Mouse (Mus musculus): ENCODE measurements around the gene Naa80. TPM values are rescaled to one million over a fixed set of nuclear protein-coding genes. Genes with fewer than 3 reads are reported as not detected.
A peak's percentile ranks its signal among the peaks of the same experiment; 100 is the strongest.

Naa80 gene
- polyA plus RNA-seq, 1 experiment from 2014 or later, result 22.5 TPM

DNA sequence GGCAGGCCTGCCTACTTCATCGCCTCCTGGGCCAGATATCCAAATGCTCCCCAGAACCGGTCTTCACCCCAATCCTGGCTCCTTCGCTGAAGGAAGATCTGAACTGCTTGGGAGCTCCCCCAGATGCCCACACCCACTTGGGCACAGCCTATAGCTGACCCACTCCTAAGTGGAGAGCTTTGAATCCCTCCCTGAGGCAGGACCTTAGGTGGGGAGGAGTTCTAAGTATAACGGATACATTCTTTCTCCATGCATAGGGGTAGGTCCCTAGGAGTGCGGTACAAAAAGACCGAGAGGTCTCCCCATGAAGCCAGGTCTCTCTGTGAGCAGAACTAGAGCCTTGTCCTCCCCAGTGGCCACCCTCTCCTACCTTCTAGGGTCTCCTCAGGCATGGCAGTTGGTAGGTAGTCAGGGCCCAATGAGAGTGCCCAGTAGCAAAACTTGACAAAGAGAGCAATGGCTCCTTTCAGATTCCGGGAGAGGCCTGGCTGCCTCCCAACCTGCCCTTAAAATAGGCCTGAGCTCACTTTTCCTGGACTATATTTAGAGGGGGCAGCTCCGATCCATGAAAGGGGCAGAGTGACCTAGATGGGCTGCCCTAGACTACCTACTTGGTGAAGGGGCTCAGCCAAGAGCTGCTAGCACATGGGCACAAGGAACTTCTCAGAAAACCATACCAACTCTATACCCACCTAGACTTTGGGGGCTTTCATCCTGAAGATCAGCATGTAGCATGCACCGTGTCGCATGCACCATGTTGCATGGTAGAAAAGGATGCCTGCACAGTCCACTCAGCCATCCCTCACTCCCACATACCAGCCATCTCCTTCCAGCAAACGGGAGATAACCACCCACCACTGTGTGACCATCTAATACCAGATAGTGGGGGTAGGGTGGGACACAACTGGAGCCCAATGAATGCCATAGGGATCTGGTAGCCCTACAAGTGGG, 18.2 kb downstream of the Naa80 start:
- H3K27ac ChIP-seq, result no peak overlapping the region
- 90% methylated on average over 11 of the region's 11 CpGs for WGBS
- H3K27me3 ChIP-seq (ENCODE audit: low read depth, poor library complexity, severe bottlenecking), result peaks cover 16% of the 10 kb centered on the region; the same call in 1 of the 2 replicates
- H3K36me3 ChIP-seq, result peaks cover 35% of the 10 kb centered on the region
- peaks cover 26% of the 10 kb centered on the region for H3K4me1 ChIP-seq
- no peaks in the 10 kb centered on the region for H3K9me3 ChIP-seq (replicated peaks)
- no peak overlapping the region for H3K4me3 ChIP-seq
- DNase-seq (ENCODE audit: low spot score), result no peak

DNA sequence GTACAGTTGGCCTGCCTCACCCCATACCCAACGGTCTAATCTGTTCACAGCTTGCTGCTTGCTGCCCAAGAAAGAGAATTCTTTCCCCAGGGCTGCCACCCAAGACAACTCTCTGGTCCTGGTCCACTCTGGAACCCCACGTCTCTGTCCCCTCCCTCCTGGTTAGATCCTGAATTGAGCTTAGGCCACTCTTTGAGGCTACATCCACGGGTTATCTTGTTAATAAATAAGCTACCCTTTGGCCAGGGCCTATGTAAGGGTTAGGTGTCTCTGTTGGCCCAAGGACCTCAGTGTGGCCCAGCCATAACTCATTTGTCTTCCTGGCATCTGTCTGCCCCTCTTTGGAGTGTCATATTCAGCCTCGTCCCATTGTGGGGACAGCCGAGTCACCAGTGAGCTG, 19.7 kb downstream of the Naa80 start:
- H3K4me1 ChIP-seq, result peaks cover 33% of the 10 kb centered on the region
- H3K4me3 ChIP-seq, result no peak overlapping the region
- peaks cover 20% of the 10 kb centered on the region for H3K36me3 ChIP-seq
- H3K27me3 ChIP-seq (ENCODE audit: low read depth, poor library complexity, severe bottlenecking), result peaks cover 21% of the 10 kb centered on the region
- no peak for DNase-seq (ENCODE audit: low spot score)
- H3K9me3 ChIP-seq (replicated peaks), result no peaks in the 10 kb centered on the region
- no peak overlapping the region for H3K27ac ChIP-seq
- WGBS, result 80% methylated on average over 5 of the region's 5 CpGs

- no peak for DNase-seq (ENCODE audit: low spot score)
- Histone ChIP-seq H3K4me3 (no peak overlapping the region; the same call in 1 of the 2 replicates), H3K4me1 (peaks cover 33% of the 10 kb centered on the region), H3K36me3 (peaks cover 9% of the 10 kb centered on the region), H3K27ac (no peak overlapping the region), H3K9me3 (replicated peaks) (no peaks in the 10 kb centered on the region), H3K27me3 (ENCODE audit: low read depth, poor library complexity, severe bottlenecking) (peaks cover 29% of the 10 kb centered on the region)
- WGBS, result 86% methylated on average over 9 of the region's 9 CpGs
These were observed 20.7 kb downstream of the Naa80 start for GRCm38 (mm10) chr9:107599433-107599832.

DNA sequence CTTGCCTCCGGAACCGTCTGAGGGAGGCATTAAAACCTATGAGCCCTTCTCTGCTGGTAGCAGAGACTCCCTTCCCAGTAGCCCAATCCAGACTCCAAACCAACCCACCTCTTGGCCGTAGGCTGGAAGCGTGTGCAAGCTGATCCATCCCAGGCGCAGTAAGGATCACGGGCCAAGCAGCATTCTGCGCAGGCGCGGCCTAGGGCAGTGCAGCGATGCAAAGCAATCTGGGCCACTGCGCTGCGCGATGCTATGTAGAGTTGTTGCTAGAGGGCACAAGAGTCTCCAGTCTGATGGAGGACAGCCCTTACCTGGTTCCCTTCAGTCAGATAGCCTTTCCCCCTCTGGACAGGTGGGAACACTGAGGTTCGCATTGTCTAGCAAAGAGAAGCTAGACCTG, 21.2 kb downstream of the Naa80 start:
- Histone ChIP-seq H3K4me3 (no peak overlapping the region; the same call in 1 of the 2 replicates), H3K9me3 (replicated peaks) (no peaks in the 10 kb centered on the region), H3K27ac (no peak overlapping the region), H3K36me3 (peaks cover 5% of the 10 kb centered on the region; the same call in 1 of the 2 replicates), H3K4me1 (peaks cover 35% of the 10 kb centered on the region), H3K27me3 (ENCODE audit: low read depth, poor library complexity, severe bottlenecking) (peaks cover 29% of the 10 kb centered on the region)
- 65% methylated on average over 14 of the region's 14 CpGs for WGBS
- DNase-seq (ENCODE audit: low spot score), result no peak

GRCm38 (mm10) chr9:107600745-107601144, 22.1 kb downstream of the Naa80 start:
- no peaks in the 10 kb centered on the region for H3K9me3 ChIP-seq (replicated peaks)
- no peak overlapping the region for H3K4me3 ChIP-seq
- H3K27ac ChIP-seq, result no peak overlapping the region
- peaks cover 44% of the 10 kb centered on the region for H3K4me1 ChIP-seq
- H3K36me3 ChIP-seq, result 0 out of 2 replicates have a peak, but pooled peaks cover 3% of the 10 kb centered on the region
- WGBS, result 77% methylated on average over 12 of the region's 12 CpGs
- no peak for DNase-seq (ENCODE audit: low spot score)
- H3K27me3 ChIP-seq (ENCODE audit: low read depth, poor library complexity, severe bottlenecking), result peaks cover 29% of the 10 kb centered on the region

DNA sequence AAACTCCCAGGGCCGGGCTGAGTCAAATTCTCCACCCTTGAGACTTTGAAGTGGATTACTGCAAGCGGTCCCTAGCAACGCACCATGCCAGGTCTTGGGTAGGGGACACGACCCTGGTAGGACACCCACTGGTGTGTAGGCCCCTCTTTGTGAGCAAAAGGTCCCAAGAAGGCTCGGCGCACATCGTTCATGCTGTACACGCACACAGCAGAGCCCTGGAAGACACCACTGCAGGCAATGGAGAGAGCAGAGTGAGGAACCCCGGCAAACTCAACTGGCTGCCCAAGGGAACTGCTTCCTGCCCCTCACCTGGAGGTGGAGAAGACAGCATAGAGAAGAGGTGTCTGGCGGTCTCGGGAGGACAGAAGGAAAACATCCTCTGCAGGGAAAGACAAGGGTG, 22.6 kb downstream of the Naa80 start:
- Histone ChIP-seq H3K4me3 (no peak overlapping the region), H3K4me1 (peaks cover 49% of the 10 kb centered on the region), H3K9me3 (replicated peaks) (no peaks in the 10 kb centered on the region), H3K36me3 (no peaks in the 10 kb centered on the region), H3K27ac (no peak overlapping the region), H3K27me3 (ENCODE audit: low read depth, poor library complexity, severe bottlenecking) (peaks cover 29% of the 10 kb centered on the region)
- 85% methylated on average over 11 of the region's 11 CpGs for WGBS
- no peak for DNase-seq (ENCODE audit: low spot score)

- Histone ChIP-seq H3K27me3 (ENCODE audit: low read depth, poor library complexity, severe bottlenecking) (peaks cover 29% of the 10 kb centered on the region), H3K9me3 (replicated peaks) (no peaks in the 10 kb centered on the region), H3K36me3 (no peaks in the 10 kb centered on the region), H3K27ac (peak overlapping the region; percentile 59), H3K4me1 (peaks cover 58% of the 10 kb centered on the region), H3K4me3 (no peak overlapping the region)
- 16% methylated on average over 10 of the region's 10 CpGs for WGBS
- DNase-seq (ENCODE audit: low spot score), result peak; percentile 97
These were observed 23.5 kb downstream of the Naa80 start for GRCm38 (mm10) chr9:107602068-107602648.

GRCm38 (mm10) chr9:107603251-107603650, 24.6 kb downstream of the Naa80 start:
- Histone ChIP-seq H3K4me1 (peaks cover 69% of the 10 kb centered on the region), H3K36me3 (no peaks in the 10 kb centered on the region), H3K27ac (peak overlapping the region; percentile 82), H3K27me3 (ENCODE audit: low read depth, poor library complexity, severe bottlenecking) (peaks cover 29% of the 10 kb centered on the region), H3K4me3 (no peak overlapping the region), H3K9me3 (replicated peaks) (no peaks in the 10 kb centered on the region)
- DNase-seq (ENCODE audit: low spot score), result no peak
- WGBS, result 86% methylated on average over 6 of the region's 6 CpGs

DNA sequence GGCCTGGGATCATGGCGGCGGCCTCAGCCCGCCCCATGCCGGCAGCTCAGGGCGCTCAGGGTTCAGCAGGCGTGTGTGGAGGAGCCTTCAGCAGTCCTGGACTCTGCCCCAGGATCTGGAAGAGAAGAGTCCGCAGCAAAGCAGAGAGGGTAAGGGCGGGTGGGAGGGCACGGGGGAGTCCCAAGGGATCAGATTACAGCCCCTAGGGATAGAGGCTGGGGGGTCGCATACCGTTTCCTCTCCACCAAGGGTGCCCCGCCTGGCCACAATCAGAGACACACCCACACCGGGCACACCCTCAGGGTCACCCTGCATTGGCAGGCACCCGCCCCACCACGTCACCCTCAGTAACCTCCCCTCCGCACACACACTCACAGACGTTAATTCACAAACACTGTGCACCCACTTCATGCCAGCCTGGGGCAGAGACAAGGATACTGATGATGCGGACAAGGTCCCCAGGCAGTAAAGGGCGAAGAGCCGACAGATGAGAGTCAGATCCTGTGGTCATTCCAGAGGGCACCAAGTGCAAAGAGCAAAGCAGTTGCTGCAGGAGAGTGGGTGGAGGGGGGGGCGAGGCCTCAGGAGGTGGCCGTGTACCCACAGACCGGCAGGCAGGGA, 26.5 kb downstream of the Naa80 start:
- 26% methylated on average over 23 of the region's 23 CpGs for WGBS
- Histone ChIP-seq H3K9me3 (replicated peaks) (no peaks in the 10 kb centered on the region), H3K4me1 (peaks cover 84% of the 10 kb centered on the region), H3K27ac (peak overlapping the region; percentile 82), H3K4me3 (peak overlapping the region; percentile 33; the same call in 1 of the 2 replicates), H3K27me3 (ENCODE audit: low read depth, poor library complexity, severe bottlenecking) (peaks cover 24% of the 10 kb centered on the region), H3K36me3 (no peaks in the 10 kb centered on the region)
- no peak for DNase-seq (ENCODE audit: low spot score)

- H3K4me3 ChIP-seq, result peak overlapping the region; percentile 32
- 6% methylated on average over 9 of the region's 9 CpGs for WGBS
- DNase-seq (ENCODE audit: low spot score), result peak; percentile 69
- H3K27me3 ChIP-seq (ENCODE audit: low read depth, poor library complexity, severe bottlenecking), result peaks cover 12% of the 10 kb centered on the region
- peaks cover 90% of the 10 kb centered on the region for H3K4me1 ChIP-seq
- H3K36me3 ChIP-seq, result no peaks in the 10 kb centered on the region
- peak overlapping the region; percentile 82 for H3K27ac ChIP-seq
- no peaks in the 10 kb centered on the region for H3K9me3 ChIP-seq (replicated peaks)
These were observed 27.9 kb downstream of the Naa80 start for GRCm38 (mm10) chr9:107606591-107606990.

DNA sequence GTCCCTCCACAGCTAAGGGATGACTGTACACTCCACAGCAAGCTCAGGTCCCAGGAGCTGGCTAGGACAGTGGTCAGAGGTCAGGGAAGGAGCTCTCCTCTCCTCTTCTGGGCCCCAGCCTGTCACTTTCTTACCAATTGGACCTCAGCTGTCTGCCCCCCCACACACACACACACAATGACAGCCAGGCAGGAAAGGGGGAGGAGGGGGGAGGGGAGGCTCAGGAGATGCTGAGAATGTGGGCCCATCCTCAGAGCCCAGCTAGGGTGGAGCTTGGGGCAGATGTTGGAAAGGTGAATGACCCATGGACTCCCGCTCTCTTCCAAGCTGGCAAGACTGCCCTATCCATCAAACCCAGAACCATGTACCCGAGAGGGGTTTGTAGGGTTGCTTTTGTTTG, 28.3 kb downstream of the Naa80 start:
- peaks cover 90% of the 10 kb centered on the region for H3K4me1 ChIP-seq
- H3K9me3 ChIP-seq (replicated peaks), result no peaks in the 10 kb centered on the region
- H3K27ac ChIP-seq, result peak overlapping the region; percentile 82
- 71% methylated on average over 2 of the region's 2 CpGs for WGBS
- no peaks in the 10 kb centered on the region for H3K36me3 ChIP-seq
- peak overlapping the region; percentile 32 for H3K4me3 ChIP-seq
- peaks cover 12% of the 10 kb centered on the region for H3K27me3 ChIP-seq (ENCODE audit: low read depth, poor library complexity, severe bottlenecking)
- DNase-seq (ENCODE audit: low spot score), result no peak

GRCm38 (mm10) chr9:107607653-107608245, 29.1 kb downstream of the Naa80 start:
- no peak for DNase-seq (ENCODE audit: low spot score)
- Histone ChIP-seq H3K36me3 (no peaks in the 10 kb centered on the region), H3K4me3 (no peak overlapping the region; the same call in 1 of the 2 replicates), H3K4me1 (peaks cover 91% of the 10 kb centered on the region), H3K27ac (peak overlapping the region; percentile 82), H3K27me3 (ENCODE audit: low read depth, poor library complexity, severe bottlenecking) (peaks cover 12% of the 10 kb centered on the region), H3K9me3 (replicated peaks) (no peaks in the 10 kb centered on the region)
- WGBS, result 59% methylated on average over 9 of the region's 9 CpGs

Measured in limb, embryonic 10.5 days (tissue).